Mouse (Mus musculus): ENCODE results near the gene Psg19. TPM values are rescaled to one million over a fixed set of nuclear protein-coding genes. Genes with fewer than 3 reads are reported as not detected.

Gene Psg19
- not detected for total RNA-seq (2023)

DNA sequence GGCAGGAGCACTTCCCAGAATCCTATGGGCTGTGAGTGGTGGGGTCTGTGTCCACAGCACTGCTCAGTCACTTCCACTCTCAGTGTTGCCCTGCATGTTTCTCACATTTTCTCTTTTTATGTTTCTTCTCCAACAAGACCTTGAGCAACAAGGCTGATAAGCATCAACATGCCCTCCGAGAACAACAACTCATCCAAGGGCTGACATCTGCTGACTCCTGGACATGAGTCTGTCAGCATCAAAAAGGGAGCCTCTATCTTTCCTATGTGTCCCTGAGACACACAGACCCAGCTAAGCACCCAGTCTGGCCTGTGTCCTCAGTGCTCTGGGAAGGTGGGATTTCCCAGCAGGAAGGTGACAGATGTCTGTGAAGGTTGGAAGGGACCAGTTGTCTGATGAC, at the start of gene Psg19:
Psg19 (minus strand) TSS at position 101 of the 400 bp plus-strand sequence.

DNA sequence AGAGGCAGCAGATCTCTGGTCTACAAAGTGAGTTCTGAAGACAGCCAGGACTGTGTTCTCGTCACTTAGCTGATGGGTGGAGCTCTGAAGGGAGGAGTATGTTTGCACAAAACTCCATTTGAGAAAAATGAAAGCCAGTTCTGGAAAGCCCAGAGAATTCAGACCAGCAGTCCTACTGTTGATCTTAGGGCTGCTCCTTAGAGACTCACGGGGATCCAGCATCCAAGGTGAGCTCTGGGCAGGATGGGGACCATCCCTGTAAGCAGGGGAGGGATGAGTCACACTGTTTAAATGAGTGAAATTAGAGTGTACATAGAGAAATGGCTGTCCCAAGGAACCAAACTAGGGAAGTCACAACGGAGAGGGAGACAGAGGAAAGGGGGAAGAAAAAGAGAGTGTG, 41.5 kb upstream of the Psg19 start, which contains the start of gene Mill2:
Mill2 (plus strand) TSS at position 102 of the 400 bp plus-strand sequence.

DNA sequence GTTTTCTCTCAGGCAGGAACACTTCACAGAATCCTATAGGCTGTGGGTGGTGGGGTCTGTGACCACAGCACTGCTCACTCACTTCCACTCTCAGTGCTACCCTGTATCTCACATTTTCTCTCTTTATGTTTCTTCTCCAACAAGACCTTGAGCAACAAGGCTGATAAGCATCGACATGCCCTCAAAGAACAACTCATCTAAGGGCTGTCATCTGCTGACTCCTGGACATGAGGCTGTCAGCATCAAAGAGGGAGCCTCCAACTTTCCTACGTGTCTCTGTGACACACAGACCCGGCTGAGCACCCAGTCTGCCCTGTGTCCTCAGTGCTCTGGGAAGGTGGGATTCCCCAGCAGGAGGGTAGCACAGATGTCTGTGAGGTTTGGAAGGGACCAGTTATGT, 23.2 kb upstream of the Psg19 start, which contains the start of gene Psg17:
Psg17 (minus strand) TSS at position 101 of the 400 bp plus-strand sequence.

Other genes with a start within 250 kb of the Psg19 start
- not detected for gene Psg27, start 231.2 kb downstream of the Psg19 start, total RNA-seq (2023)
- not detected for gene Psg23, start 182.0 kb downstream of the Psg19 start, total RNA-seq (2023)
- not detected for gene Psg21, start 141.8 kb downstream of the Psg19 start, total RNA-seq (2023)
- not detected for gene Psg20, start 112.3 kb downstream of the Psg19 start, total RNA-seq (2023)
- not detected for gene Psg22, start 80.4 kb downstream of the Psg19 start, total RNA-seq (2023)
- gene Psg17, start 23.1 kb upstream of the Psg19 start, total RNA-seq (2023): not detected
- gene Mill2, start 41.4 kb upstream of the Psg19 start, total RNA-seq (2023): not detected
- 10 to 100 TPM; 23.8 TPM for gene Pglyrp1, start 72.8 kb upstream of the Psg19 start, total RNA-seq (2023)
- gene Ccdc61, start 111.9 kb upstream of the Psg19 start, total RNA-seq (2023): 10 to 100 TPM; 22.8 to 37.2 TPM
- not detected for gene Nova2, start 127.4 kb upstream of the Psg19 start, total RNA-seq (2023)
- gene Nanos2, start 188.9 kb upstream of the Psg19 start, total RNA-seq (2023): not detected
- 1 to 10 TPM; 1.4 to 1.8 TPM for gene Mypop, start 192.7 kb upstream of the Psg19 start, total RNA-seq (2023)
- gene Irf2bp1, start 205.5 kb upstream of the Psg19 start, total RNA-seq (2023): 10 to 100 TPM; 32.3 to 33.9 TPM
- not detected for gene Foxa3, start 225.0 kb upstream of the Psg19 start, total RNA-seq (2023)
- gene Sympk, start 225.9 kb upstream of the Psg19 start, total RNA-seq (2023): 100 to 1,000 TPM; 109 to 118 TPM

Measured in B cell, adult 67 days (primary cell).